Mouse (Mus musculus): ENCODE data around the gene Arhgap32.
"Not testable (repeated sequence)": the region's sequence is repeated elsewhere in the genome, so short reads cannot be mapped to it uniquely, and the experiment has no call there.

Gene Arhgap32

GRCm38 (mm10) chr9:32158837-32159543, 43.1 kb downstream of the Arhgap32 start:
- ChIA-PET CTCF (interaction anchor here (0.5 to 3.2 kb wide), 18 partner anchors 9 to 599 kb away, joined by 3 to 18 read pairs (median 4); partner anchors contain the start of gene Arhgap32 (in 1 of the 4)), POLR2A (interaction anchor here in 2 of 4 experiments (0.6 to 1.0 kb wide), 3 partner anchors 62 to 122 kb away, joined by 3 read pairs; no protein-coding TSS in a partner anchor)

- ChIA-PET POLR2A (no interaction called here), CTCF (interaction anchor here in 3 of 4 experiments (0.6 to 3.2 kb wide), 8 partner anchors 8 to 600 kb away, joined by 3 to 18 read pairs (median 5); partner anchors contain the start of gene Arhgap32 (in 1 of the 3))
These were observed 43.8 kb downstream of the Arhgap32 start for GRCm38 (mm10) chr9:32159724-32160123.

DNA sequence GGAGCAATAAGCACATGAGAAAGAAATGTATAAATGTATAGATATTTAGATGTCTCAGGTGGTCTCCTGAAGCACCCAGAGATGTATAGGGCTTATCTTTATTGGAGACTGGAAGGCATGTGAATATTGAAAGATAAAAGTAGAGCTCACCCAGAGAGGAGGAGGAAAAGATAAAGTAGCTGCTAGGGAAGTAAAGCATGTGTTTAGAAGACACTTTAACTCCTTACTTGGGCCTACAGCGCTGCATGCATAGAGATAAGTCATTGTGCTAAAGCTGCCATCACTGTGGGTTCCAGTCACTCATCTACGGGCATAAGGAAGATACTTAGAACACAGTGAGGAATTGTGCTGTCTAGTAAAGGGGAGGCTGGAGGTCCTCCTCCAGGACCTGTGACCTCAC, 46.9 kb downstream of the Arhgap32 start:
- CTCF ChIA-PET, result interaction anchor here in 2 of 4 experiments (0.6 to 0.7 kb wide), 2 partner anchors 26 to 91 kb away, joined by 3 to 4 read pairs; no protein-coding TSS in a partner anchor
- POLR2A ChIA-PET, result interaction anchor here in 1 of 4 experiments (0.6 to 1.7 kb wide), 5 partner anchors 10 to 224 kb away, joined by 3 to 4 read pairs (median 4); no protein-coding TSS in a partner anchor

GRCm38 (mm10) chr9:32163820-32164219, 47.9 kb downstream of the Arhgap32 start:
- CTCF ChIA-PET, result not testable (repeated sequence)
- POLR2A ChIA-PET, result interaction anchor here in 1 of 4 experiments (1.0 to 1.7 kb wide), 3 partner anchors 29 to 225 kb away, joined by 3 to 4 read pairs (median 3); no protein-coding TSS in a partner anchor

DNA sequence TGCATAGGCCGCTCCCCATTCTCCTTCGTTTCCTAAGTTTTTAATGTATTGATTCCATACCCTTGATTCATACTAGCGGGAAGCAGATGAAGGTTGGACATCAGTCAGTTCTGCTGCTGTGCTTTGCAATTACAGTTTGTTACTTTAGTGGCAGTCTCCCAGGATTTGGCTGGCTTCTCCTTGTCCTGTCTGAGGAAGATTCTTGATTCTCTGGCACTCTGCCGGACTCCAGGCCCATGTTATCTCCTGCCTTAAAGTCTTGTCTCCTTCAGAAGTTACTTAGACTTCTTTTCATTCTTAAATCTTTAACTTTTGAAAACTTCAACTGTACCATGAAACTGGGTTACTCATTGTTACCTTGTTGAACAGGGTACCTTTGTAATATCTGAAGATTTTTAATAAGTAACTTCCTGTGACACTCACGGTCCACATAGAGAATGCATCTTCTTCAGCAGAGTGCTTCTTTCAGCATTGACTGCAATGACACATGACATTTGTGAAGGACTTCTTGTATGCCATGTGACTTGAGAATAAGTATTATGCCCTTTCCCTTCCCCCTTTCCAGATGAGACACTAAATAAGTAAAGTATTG, 52.7 kb downstream of the Arhgap32 start:
- ChIA-PET POLR2A (interaction anchor here in 2 of 4 experiments (0.8 to 0.9 kb wide), 2 partner anchors 8 to 218 kb away, joined by 3 read pairs; no protein-coding TSS in a partner anchor), CTCF (no interaction called here)

DNA sequence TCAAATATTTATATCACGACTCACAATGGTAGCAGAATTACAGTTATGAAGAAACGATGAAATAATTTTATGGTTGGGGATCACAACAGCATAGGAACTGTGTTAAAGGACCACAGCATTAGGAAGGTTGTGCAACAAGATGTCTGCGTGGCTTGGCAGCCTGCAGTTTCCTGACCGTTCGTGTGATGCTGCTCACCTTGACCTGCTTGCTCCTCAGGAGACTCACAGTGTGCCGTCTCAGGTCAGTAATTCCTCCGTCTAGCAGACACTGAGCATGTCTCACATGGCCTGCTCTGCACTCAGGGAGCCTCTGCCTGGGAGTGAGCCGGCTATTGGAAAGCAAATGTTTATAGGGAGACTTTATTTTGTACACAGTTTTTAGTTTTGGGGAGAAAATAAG, 54.8 kb downstream of the Arhgap32 start:
- CTCF ChIA-PET, result no interaction called here
- POLR2A ChIA-PET, result interaction anchor here in 1 of 4 experiments (0.7 to 1.3 kb wide), 2 partner anchors 8 to 66 kb away, joined by 3 to 4 read pairs; no protein-coding TSS in a partner anchor

GRCm38 (mm10) chr9:32176612-32177011, 60.7 kb downstream of the Arhgap32 start:
- ChIA-PET POLR2A (interaction anchor here in 1 of 4 experiments (0.5 to 1.0 kb wide), 3 partner anchors 9 to 140 kb away, joined by 3 read pairs; no protein-coding TSS in a partner anchor), CTCF (interaction anchor here in 1 of 4 experiments (0.6 kb wide), 1 partner anchor 409 kb away, joined by 5 read pairs; no protein-coding TSS in a partner anchor)

DNA sequence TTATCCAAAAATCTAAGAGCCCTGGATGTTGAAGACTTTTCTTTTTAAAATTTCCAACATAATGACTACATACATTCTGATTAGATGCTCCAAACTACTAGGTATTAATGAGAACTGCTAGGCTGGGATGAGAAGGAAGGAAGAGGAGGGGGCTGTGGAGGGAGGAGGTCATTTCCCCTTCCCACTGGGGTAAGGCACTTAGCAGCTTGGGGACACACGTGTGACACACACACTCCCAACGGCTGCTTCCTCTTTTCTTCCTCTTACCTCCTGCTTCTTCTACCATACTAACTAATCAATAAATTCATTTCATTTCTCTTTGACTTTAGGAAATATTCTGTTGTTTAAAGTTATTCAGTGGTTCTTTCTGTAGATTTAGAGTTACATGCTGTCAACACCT, 65.2 kb downstream of the Arhgap32 start:
- ChIA-PET POLR2A (no interaction called here), CTCF (no interaction called here)

DNA sequence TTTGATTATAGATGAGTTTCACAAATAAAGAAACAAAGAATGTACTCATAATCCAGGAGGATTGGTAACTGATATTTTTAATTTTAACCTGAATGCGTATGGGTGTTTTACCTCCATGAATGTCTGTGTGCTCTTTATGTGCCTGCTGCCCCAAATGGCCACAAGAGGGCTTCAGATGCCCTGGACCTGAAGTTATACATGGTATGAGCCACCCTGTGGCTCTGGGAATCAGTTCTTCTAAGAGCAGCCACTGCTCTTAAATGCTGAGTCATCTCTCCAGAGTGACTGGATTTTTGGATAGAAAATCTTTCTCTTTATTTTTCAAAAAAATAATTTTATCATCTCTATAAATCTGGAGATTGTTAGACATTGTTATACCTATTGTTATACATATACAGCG, 70.6 kb downstream of the Arhgap32 start:
- CTCF ChIA-PET, result interaction anchor here in 1 of 4 experiments (0.9 to 1.9 kb wide), 2 partner anchors 35 to 215 kb away, joined by 3 to 5 read pairs; no protein-coding TSS in a partner anchor
- POLR2A ChIA-PET, result interaction anchor here in 1 of 4 experiments (1.0 to 1.6 kb wide), 4 partner anchors 9 to 49 kb away, joined by 4 to 7 read pairs (median 5); no protein-coding TSS in a partner anchor

GRCm38 (mm10) chr9:32192295-32193073, 76.5 kb downstream of the Arhgap32 start:
- ChIA-PET CTCF (no interaction called here), POLR2A (interaction anchor here in 1 of 4 experiments (0.6 to 2.7 kb wide), 5 partner anchors 9 to 56 kb away, joined by 3 to 9 read pairs (median 4); no protein-coding TSS in a partner anchor)

- POLR2A ChIA-PET, result interaction anchor here in 2 of 4 experiments (0.6 to 2.0 kb wide), 19 partner anchors 9 to 870 kb away, joined by 3 to 15 read pairs (median 4); no protein-coding TSS in a partner anchor
These were observed 88.6 kb downstream of the Arhgap32 start for GRCm38 (mm10) chr9:32204450-32204990.

GRCm38 (mm10) chr9:32207133-32207532, 91.2 kb downstream of the Arhgap32 start:
- ChIA-PET CTCF (no interaction called here), POLR2A (interaction anchor here in 1 of 4 experiments (0.7 to 1.8 kb wide), 5 partner anchors 10 to 28 kb away, joined by 3 to 8 read pairs (median 4); no protein-coding TSS in a partner anchor)

More at GRCm38 (mm10) chr9:32204450-32204990, 88.6 kb downstream of the Arhgap32 start:
- CTCF ChIA-PET, result interaction anchor here in 2 of 4 experiments (0.6 to 1.1 kb wide), 2 partner anchors 10 to 20 kb away, joined by 3 read pairs; no protein-coding TSS in a partner anchor

DNA sequence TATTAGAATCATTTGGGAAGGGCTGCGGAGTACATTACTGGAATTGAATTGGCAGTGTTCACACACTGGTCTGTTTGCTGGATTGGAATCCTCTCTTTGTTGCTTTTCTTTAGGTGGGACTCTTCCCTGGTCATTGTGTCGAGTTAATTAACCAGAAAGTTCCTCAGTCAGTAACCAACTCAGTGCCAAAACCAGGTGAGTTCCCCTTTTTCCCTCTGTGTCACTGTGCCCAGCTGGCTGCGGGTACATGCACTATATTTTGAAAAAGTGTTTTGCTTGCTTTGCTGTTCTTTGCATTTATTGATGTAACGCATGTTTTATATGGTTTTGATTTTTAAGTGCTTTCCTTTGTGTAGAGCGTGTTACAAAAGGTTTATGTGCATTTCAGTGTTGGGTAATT, 92.1 kb downstream of the Arhgap32 start:
- POLR2A ChIA-PET, result interaction anchor here in 1 of 4 experiments (0.7 to 1.3 kb wide), 5 partner anchors 9 to 112 kb away, joined by 3 to 4 read pairs (median 3); no protein-coding TSS in a partner anchor
- CTCF ChIA-PET, result no interaction called here

DNA sequence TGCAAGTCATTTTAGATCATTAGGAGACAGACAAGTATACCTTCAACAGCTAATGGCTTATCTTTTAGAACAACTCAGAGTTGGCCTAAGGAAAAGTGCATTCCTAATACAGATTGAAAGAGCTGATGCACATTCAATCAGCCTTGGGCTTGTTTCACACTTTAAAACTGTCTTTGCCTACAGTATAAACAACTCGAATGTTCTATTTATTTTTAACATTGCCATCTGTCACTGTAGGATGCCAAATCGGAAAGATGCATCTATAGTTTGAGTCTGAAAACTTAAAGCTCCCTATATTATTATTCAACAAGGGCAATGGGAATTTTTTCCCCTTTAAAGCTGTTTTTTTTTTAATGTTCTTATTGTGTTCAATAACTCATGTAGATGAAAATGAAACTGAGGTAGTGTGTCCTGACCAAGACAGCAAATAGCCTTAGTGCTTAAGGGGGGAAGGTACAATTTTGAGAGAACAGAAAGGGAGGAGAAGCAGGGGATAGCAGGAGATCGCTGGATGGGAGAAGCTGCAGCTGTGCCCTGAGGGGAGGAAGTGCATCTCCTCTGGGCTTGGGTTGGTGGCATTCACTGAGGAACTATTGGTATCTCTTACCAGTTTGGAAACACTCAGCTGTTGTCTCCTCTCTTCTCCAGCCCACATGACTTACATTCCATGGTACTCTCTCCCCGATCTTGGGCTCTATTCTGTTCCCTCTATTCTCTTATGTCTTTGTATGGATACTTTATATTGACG, 101.1 kb downstream of the Arhgap32 start:
- POLR2A ChIA-PET, result interaction anchor here in 1 of 4 experiments (0.7 to 2.8 kb wide), 7 partner anchors 9 to 120 kb away, joined by 3 to 15 read pairs (median 4); no protein-coding TSS in a partner anchor

DNA sequence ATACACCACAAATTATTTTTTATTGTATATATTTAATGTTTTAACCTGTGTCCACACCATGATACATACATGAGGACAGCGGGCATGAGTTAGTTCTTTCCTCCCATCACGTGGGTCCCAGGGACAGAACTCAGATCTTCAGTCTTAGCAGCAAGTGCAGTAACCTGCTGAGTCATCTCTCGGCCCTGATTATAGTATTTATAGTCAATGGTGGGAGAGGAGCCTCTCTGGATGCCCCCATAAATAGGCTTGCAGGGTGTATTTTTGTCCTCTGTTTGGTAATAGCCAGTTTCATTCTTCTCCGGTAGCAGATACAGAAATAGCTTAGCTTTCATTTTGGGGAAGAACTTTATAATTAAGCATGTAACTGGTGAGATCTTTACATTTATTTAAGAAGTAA, 103.5 kb downstream of the Arhgap32 start:
- ChIA-PET POLR2A (interaction anchor here in 1 of 4 experiments (0.6 kb wide), 1 partner anchor 11 kb away, joined by 3 read pairs; no protein-coding TSS in a partner anchor), CTCF (no interaction called here)

More for the DNA sequence above, 101.1 kb downstream of the Arhgap32 start:
- CTCF ChIA-PET, result interaction anchor here in 2 of 4 experiments (0.6 to 1.2 kb wide), 3 partner anchors 26 to 216 kb away, joined by 3 to 13 read pairs (median 5); no protein-coding TSS in a partner anchor

DNA sequence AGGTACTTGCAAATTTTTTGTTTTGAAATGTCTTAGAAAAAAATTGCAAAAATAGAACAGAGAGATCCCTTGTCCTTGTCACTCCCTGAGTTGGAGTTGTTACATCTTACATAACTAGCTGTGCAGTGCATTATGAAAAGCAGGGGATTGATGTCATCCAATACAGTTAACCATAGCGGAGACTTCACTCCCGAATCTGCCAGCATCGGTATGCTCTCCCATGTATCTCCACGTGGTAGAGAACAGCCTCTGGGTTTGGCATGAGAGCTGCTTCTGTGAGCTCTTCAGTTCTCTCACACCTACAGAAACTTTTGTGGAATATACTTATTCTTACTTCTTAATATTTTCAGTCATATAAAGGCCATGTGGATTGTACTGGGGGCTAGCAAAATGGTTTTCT, 106.2 kb downstream of the Arhgap32 start:
- ChIA-PET CTCF (interaction anchor here in 1 of 4 experiments (1.1 kb wide), 1 partner anchor 36 kb away, joined by 3 read pairs; no protein-coding TSS in a partner anchor), POLR2A (interaction anchor here in 1 of 4 experiments (1.1 to 1.5 kb wide), 3 partner anchors 15 to 32 kb away, joined by 3 to 4 read pairs (median 4); no protein-coding TSS in a partner anchor)

Data from embryonic stem cell, embryonic (primary cell).